Mouse (Mus musculus) CH12.LX (cell line): ENCODE measurements around the gene T2.

ENCODE experiments used
- EP300 ChIP-seq: IDR thresholded peaks from 2 replicates; pipeline ENCODE4 v1.6.1; 2011; ENCODE audit warnings: low read length, improper control_type of control experiment
- ZNF384 ChIP-seq: IDR thresholded peaks from 2 replicates; pipeline ENCODE4 v1.6.1; 2012; ENCODE audit warnings: low read depth, low read length, improper control_type of control experiment, inconsistent platforms

GRCm38 (mm10) chr17:8310838-8311614, 44.8 kb upstream of the T2 start, which contains the start of gene Sft2d1:
- TF ChIP-seq EP300 (no peak), ZNF384 (no peak)
